In the genomic region with DNA sequence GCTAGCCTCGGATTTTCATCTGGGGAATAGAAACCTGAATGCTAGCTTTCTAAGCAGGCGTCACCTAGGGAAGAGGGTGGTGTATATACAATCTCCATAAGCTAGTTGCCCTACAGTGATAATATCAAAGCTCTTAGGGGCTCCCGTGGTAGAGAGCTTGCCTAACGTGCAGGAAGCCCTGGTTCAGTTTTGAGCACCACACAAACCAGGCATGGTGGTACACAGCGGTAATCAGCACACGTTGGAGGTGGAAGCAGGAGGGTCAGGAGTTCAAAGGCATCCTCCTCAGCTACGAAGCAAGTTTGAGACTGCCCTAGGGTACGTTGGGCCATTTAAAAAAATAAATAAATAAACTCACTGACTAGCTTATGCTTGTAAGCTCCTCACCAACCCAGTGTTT, we compare ENCODE assay signal across 23 mouse cellular contexts. TPM values are rescaled to one million over a fixed set of nuclear protein-coding genes. Genes with fewer than 3 reads are reported as not detected.
A peak's percentile ranks its signal among the peaks of the same experiment; 100 is the strongest.
DNase-seq lines count a peak whose midpoint lies in the region; ATAC-seq and TF ChIP-seq lines count a peak whose summit lies in the region.
"Had no signal": no experiment of that assay in that cellular context is flagged by ENCODE, and none has a peak within 500 bp of the region (broad histone marks: within the 10 kb centered on the region; RNA-seq: fewer than 3 reads in every experiment).

No protein-coding gene starts in this region.

- H3K36me3 ChIP-seq in heart, embryonic 13.5 days = no peaks in the 10 kb centered on the region
- no peaks in the 10 kb centered on the region for H3K36me3 ChIP-seq in megakaryocyte, embryonic 14.5 days (replicated peaks; ENCODE audit: low read length)
- H3K36me3 ChIP-seq in liver, embryonic 12.5 days = no peaks in the 10 kb centered on the region
- no peaks in the 10 kb centered on the region for H3K36me3 ChIP-seq in kidney, adult 2 months (ENCODE audit: control insufficient read depth, insufficient read depth, low read length)
- H3K36me3 ChIP-seq: limb, embryonic 10.5 days; midbrain, embryonic 12.5 days; neural tube, embryonic 13.5 days had no signal

- no peak for TF ChIP-seq CTCF in kidney, adult 2 months (conservative IDR thresholded peaks at IDR 0.05; ENCODE audit: insufficient read depth, insufficient read length, low read depth, low read length)

- ATAC-seq in heart, embryonic 13.5 days (ENCODE audit: extremely low read depth, insufficient number of reproducible peaks, low FRiP score, low TSS enrichment) = no peak
- no peak for ATAC-seq in megakaryocyte, adult 5-6 weeks (ENCODE audit: poor library complexity, severe bottlenecking)
- no peak for ATAC-seq in liver, embryonic 12.5 days

- no peaks in the 10 kb centered on the region for H3K27me3 ChIP-seq in heart, embryonic 13.5 days (replicated peaks)
- no peaks in the 10 kb centered on the region for H3K27me3 ChIP-seq in megakaryocyte, embryonic 14.5 days (replicated peaks)
- no peaks in the 10 kb centered on the region for H3K27me3 ChIP-seq in liver, embryonic 12.5 days (replicated peaks)
- H3K27me3 ChIP-seq in kidney, adult 2 months (replicated peaks; ENCODE audit: control insufficient read depth, insufficient read depth, low read length) = no peaks in the 10 kb centered on the region
- H3K27me3 ChIP-seq: midbrain, embryonic 12.5 days; neural tube, embryonic 13.5 days had no signal

- WGBS in heart, embryonic 13.5 days = 68% methylated on average over 8 of the region's 8 CpGs
- WGBS in liver, embryonic 12.5 days (ENCODE audit: insufficient replicate concordance) = 36% methylated on average over 8 of the region's 8 CpGs
- 85% methylated on average over 8 of the region's 8 CpGs for WGBS in kidney, adult 2 months

- no peaks in the 10 kb centered on the region for H3K9me3 ChIP-seq in heart, embryonic 13.5 days
- no peaks in the 10 kb centered on the region for H3K9me3 ChIP-seq in megakaryocyte, embryonic 14.5 days
- no peaks in the 10 kb centered on the region for H3K9me3 ChIP-seq in liver, embryonic 12.5 days (replicated peaks)
- H3K9me3 ChIP-seq: limb, embryonic 10.5 days; midbrain, embryonic 12.5 days; neural tube, embryonic 13.5 days had no signal

- H3K27ac ChIP-seq in heart, embryonic 13.5 days (replicated peaks) = peak overlapping the region; percentile 86
- H3K27ac ChIP-seq in liver, embryonic 12.5 days = peak overlapping the region; percentile 67
- no peak overlapping the region for H3K27ac ChIP-seq in kidney, adult 2 months (ENCODE audit: insufficient read depth, low read depth, low read length)
- H3K27ac ChIP-seq: hindbrain, embryonic 14.5 days; limb, embryonic 10.5 days; midbrain, embryonic 12.5 days; neural tube, embryonic 13.5 days had no signal

- H3K4me3 ChIP-seq in heart, embryonic 13.5 days = no peak overlapping the region
- peak overlapping the region; percentile 86 for H3K4me3 ChIP-seq in megakaryocyte, embryonic 14.5 days (replicated peaks)
- H3K4me3 ChIP-seq in liver, embryonic 12.5 days = no peak overlapping the region
- no peak overlapping the region for H3K4me3 ChIP-seq in kidney, adult 2 months (ENCODE audit: insufficient read depth, low read depth, low read length)
- H3K4me3 ChIP-seq: gastrocnemius, adult 2 months; limb, embryonic 10.5 days; midbrain, embryonic 12.5 days; neural tube, embryonic 13.5 days had no signal

- no peak for DNase-seq in heart, adult 8-10 months (ENCODE audit: low spot score)
- DNase-seq in kidney, adult 2 months = no peak
- no peak for DNase-seq in layer of hippocampus, adult 18-20 months (ENCODE audit: low spot score in 2 of 2)
- DNase-seq: B cell, adult 2 months; cerebellum, adult 9-11 months; gastrocnemius, adult 2 months; kidney, adult 11 months; kidney, postnatal 10 days; lung, embryonic 14.5 days; right cerebral cortex, postnatal 25 days; thymus, postnatal 4 days had no signal

- H3K4me1 ChIP-seq in heart, embryonic 13.5 days = peaks cover 47% of the 10 kb centered on the region
- peaks cover 97% of the 10 kb centered on the region for H3K4me1 ChIP-seq in megakaryocyte, embryonic 14.5 days
- H3K4me1 ChIP-seq in liver, embryonic 12.5 days = peaks cover 60% of the 10 kb centered on the region
- H3K4me1 ChIP-seq in kidney, adult 2 months (ENCODE audit: control insufficient read depth, insufficient read depth, low read length) = peaks cover 44% of the 10 kb centered on the region

- H3K9ac ChIP-seq in heart, embryonic 13.5 days = no peak overlapping the region
- no peak overlapping the region for H3K9ac ChIP-seq in liver, embryonic 12.5 days
- H3K9ac ChIP-seq: hindbrain, embryonic 14.5 days; lung, embryonic 14.5 days; midbrain, embryonic 12.5 days; neural tube, embryonic 13.5 days had no signal

- no peak overlapping the region for H3K4me2 ChIP-seq in heart, embryonic 13.5 days
- no peak overlapping the region for H3K4me2 ChIP-seq in liver, embryonic 12.5 days
- H3K4me2 ChIP-seq: hindbrain, embryonic 14.5 days; lung, embryonic 14.5 days; midbrain, embryonic 12.5 days; neural tube, embryonic 13.5 days had no signal

- TF ChIP-seq POLR2A in kidney, adult 2 months (IDR thresholded peaks at IDR 0.05; ENCODE audit: low read depth, low read length) = no peak

RNA-seq across cellular contexts. Expression of a gene that starts 9.6 kb away (rescaled TPM):
- 2,723 and 3,293 TPM in 2 replicates for polyA plus RNA-seq in heart, embryonic 13.5 days (2015; fragmentation: Nextera tagmentation; extraction: Ambion mirVana)
- total RNA-seq in heart, adult 8-10 months (2022) = 100 to 1,000 TPM; 719 to 878 (median 816) TPM
- 1,655 and 1,832 TPM in 2 replicates for polyA plus RNA-seq in megakaryocyte, embryonic 14.5 days (2012; ENCODE audit: insufficient read depth, low replicate concordance)
- total RNA-seq in megakaryocyte, adult 5-6 weeks (2015) = 278 and 286 TPM in 2 replicates
- total RNA-seq in megakaryocyte, adult 5-6 weeks (2017) = 212 and 223 TPM in 2 replicates
- polyA plus RNA-seq in liver, embryonic 12.5 days (2016; fragmentation: Nextera tagmentation; extraction: Ambion mirVana) = 1,680 and 1,789 TPM in 2 replicates
- polyA plus RNA-seq in kidney, adult 2 months (2012; rRNA removed) = 665 and 667 TPM in 2 replicates
- 100 to 1,000 TPM; 296 to 308 TPM for total RNA-seq in layer of hippocampus, adult 18-20 months (2021)

RNA-seq across cellular contexts. Expression of a gene that starts 29.3 kb away (rescaled TPM):
- polyA plus RNA-seq in heart, embryonic 13.5 days (2015; fragmentation: Nextera tagmentation; extraction: Ambion mirVana) = not detected in 2 replicates
- not detected for total RNA-seq in heart, adult 8-10 months (2022)
- 0.35 TPM in 1 of 2 replicates, not detected in the other for polyA plus RNA-seq in megakaryocyte, embryonic 14.5 days (2012; ENCODE audit: insufficient read depth, low replicate concordance)
- 2.3 and 2.9 TPM in 2 replicates for total RNA-seq in megakaryocyte, adult 5-6 weeks (2015)
- 1.0 TPM in 1 of 2 replicates, not detected in the other for total RNA-seq in megakaryocyte, adult 5-6 weeks (2017)
- polyA plus RNA-seq in liver, embryonic 12.5 days (2016; fragmentation: Nextera tagmentation; extraction: Ambion mirVana) = 0.15 and 0.22 TPM in 2 replicates
- 0.42 and 0.67 TPM in 2 replicates for polyA plus RNA-seq in kidney, adult 2 months (2012; rRNA removed)
- not detected for total RNA-seq in layer of hippocampus, adult 18-20 months (2021)
- total RNA-seq: adrenal gland, postnatal 4 days; gastrocnemius, adult 2 months; layer of hippocampus, adult 8-10 months; left cerebral cortex, adult 18-20 months had no signal
- polyA plus RNA-seq: heart, embryonic 14.5 days; neural tube, embryonic 13.5 days had no signal

RNA-seq across cellular contexts. Expression of a gene that starts 35.8 kb away (rescaled TPM):
- polyA plus RNA-seq in heart, embryonic 13.5 days (2015; fragmentation: Nextera tagmentation; extraction: Ambion mirVana) = 28.5 and 29.7 TPM in 2 replicates
- total RNA-seq in heart, adult 8-10 months (2022) = 10 to 100 TPM; 13.7 to 18.5 (median 15.9) TPM
- polyA plus RNA-seq in megakaryocyte, embryonic 14.5 days (2012; ENCODE audit: insufficient read depth, low replicate concordance) = 14.5 and 19.9 TPM in 2 replicates
- 36.6 and 40.0 TPM in 2 replicates for total RNA-seq in megakaryocyte, adult 5-6 weeks (2015)
- total RNA-seq in megakaryocyte, adult 5-6 weeks (2017) = 70.2 and 74.8 TPM in 2 replicates
- 56.4 and 59.0 TPM in 2 replicates for polyA plus RNA-seq in liver, embryonic 12.5 days (2016; fragmentation: Nextera tagmentation; extraction: Ambion mirVana)
- 9.8 and 11.6 TPM in 2 replicates for polyA plus RNA-seq in kidney, adult 2 months (2012; rRNA removed)
- total RNA-seq in layer of hippocampus, adult 18-20 months (2021) = 10 to 100 TPM; 39.7 to 41.8 TPM

RNA-seq across cellular contexts. Expression of a gene that starts 35.8 kb away (rescaled TPM):
- polyA plus RNA-seq in heart, embryonic 13.5 days (2015; fragmentation: Nextera tagmentation; extraction: Ambion mirVana) = 9.7 and 10.8 TPM in 2 replicates
- total RNA-seq in heart, adult 8-10 months (2022) = 10 to 100 TPM in 1 of 4 experiments, 1 to 10 TPM in 3; 8.0 to 10.3 (median 9.4) TPM
- 0.49 and 1.0 TPM in 2 replicates for polyA plus RNA-seq in megakaryocyte, embryonic 14.5 days (2012; ENCODE audit: insufficient read depth, low replicate concordance)
- 26.0 and 27.1 TPM in 2 replicates for total RNA-seq in megakaryocyte, adult 5-6 weeks (2015)
- 58.8 and 61.3 TPM in 2 replicates for total RNA-seq in megakaryocyte, adult 5-6 weeks (2017)
- 9.7 and 10.7 TPM in 2 replicates for polyA plus RNA-seq in liver, embryonic 12.5 days (2016; fragmentation: Nextera tagmentation; extraction: Ambion mirVana)
- 31.0 and 41.7 TPM in 2 replicates for polyA plus RNA-seq in kidney, adult 2 months (2012; rRNA removed)
- total RNA-seq in layer of hippocampus, adult 18-20 months (2021) = 10 to 100 TPM; 14.4 to 15.1 TPM
